Mouse (Mus musculus): Measurements from ENCODE around the gene Oca2. TPM values are rescaled to one million over a fixed set of nuclear protein-coding genes. Genes with fewer than 3 reads are reported as not detected.

Gene Oca2
- total RNA-seq, 2 experiments from 2014 or later, result not detected

Other genes starting within 250 kb of the Oca2 start
- gene Nipa1, start 219.8 kb upstream of the Oca2 start, total RNA-seq (2021), result 1 to 10 TPM; 2.1 to 2.5 TPM
- gene Herc2, start 189.6 kb upstream of the Oca2 start, total RNA-seq (2021), result 10 to 100 TPM; 38.2 to 48.0 TPM

Data from gastrocnemius, postnatal 36 days (tissue).